Mouse (Mus musculus) liver, embryonic 13.5 days (tissue): Measurements from ENCODE around the gene Zfp54. TPM values are rescaled to one million over a fixed set of nuclear protein-coding genes. Genes with fewer than 3 reads are reported as not detected.
"Not testable (repeated sequence)": the region's sequence is repeated elsewhere in the genome, so short reads cannot be mapped to it uniquely, and the experiment has no call there.

ENCODE experiments used
- ATAC-seq: fragments of 200-750 bp; cut with Nextera tagmentation; 2 replicates; pipeline ENCODE4 v1.8.0; 2017; ENCODE audit warnings: low read depth, mild to moderate bottlenecking, moderate number of reproducible peaks, moderate library complexity
- DNase-seq: peaks from one replicate; pipeline ENCODE4 v3.0.0; 2022
- H3K27ac ChIP-seq: fragments of 300-500 bp; sonication (generic); 2 replicates; pipeline ENCODE4 v1.5.1; 2015; ENCODE audit warnings: moderate library complexity, mild to moderate bottlenecking, inconsistent platforms
- H3K27me3 ChIP-seq: fragments of 300-500 bp; sonication (generic); 2 replicates; pipeline ENCODE4 v1.6.1; 2015; ENCODE audit warnings: mild to moderate bottlenecking, inconsistent platforms
- H3K36me3 ChIP-seq: fragments of 300-500 bp; sonication (generic); 2 replicates; pipeline ENCODE4 v1.6.1; 2015; ENCODE audit warnings: mild to moderate bottlenecking, inconsistent platforms
- H3K4me1 ChIP-seq: fragments of 300-500 bp; sonication (generic); replicated peaks from 2 replicates; pipeline ENCODE4 v1.6.1; 2015; ENCODE audit warnings: inconsistent platforms
- H3K4me2 ChIP-seq: fragments of 300-500 bp; sonication (generic); 2 replicates; pipeline ENCODE4 v1.6.1; 2015; ENCODE audit warnings: inconsistent platforms, mild to moderate bottlenecking, moderate library complexity
- H3K4me3 ChIP-seq: fragments of 300-500 bp; sonication (generic); replicated peaks from 2 replicates; pipeline ENCODE4 v1.5.1; 2015; ENCODE audit warnings: mild to moderate bottlenecking, inconsistent platforms
- H3K9ac ChIP-seq: fragments of 300-500 bp; sonication (generic); 2 replicates; pipeline ENCODE4 v1.6.1; 2015; ENCODE audit warnings: mild to moderate bottlenecking, inconsistent platforms
- H3K9me3 ChIP-seq: fragments of 300-500 bp; sonication (generic); replicated peaks from 2 replicates; pipeline ENCODE4 v1.6.1; 2016; ENCODE audit warnings: inconsistent platforms
- WGBS: fragments of 180-500 bp; shearing (Covaris S2); methylation state at CpG from one replicate; pipeline ENCODE4 v1.1.7; 2015; ENCODE audit not compliant: insufficient replicate concordance; 5-methylcytosine and 5-hydroxymethylcytosine counted together
- polyA plus RNA-seq: library from polyadenylated mRNA; unstranded; fragments of >200 nt; fragmentation: Nextera tagmentation; extraction: Ambion mirVana; gene quantifications from 2 replicates; pipeline ENCODE4 v1.2.1, GENCODE M21; 2015

Gene Zfp54
- polyA plus RNA-seq, 1 experiment from 2014 or later = 2.1 TPM

DNA sequence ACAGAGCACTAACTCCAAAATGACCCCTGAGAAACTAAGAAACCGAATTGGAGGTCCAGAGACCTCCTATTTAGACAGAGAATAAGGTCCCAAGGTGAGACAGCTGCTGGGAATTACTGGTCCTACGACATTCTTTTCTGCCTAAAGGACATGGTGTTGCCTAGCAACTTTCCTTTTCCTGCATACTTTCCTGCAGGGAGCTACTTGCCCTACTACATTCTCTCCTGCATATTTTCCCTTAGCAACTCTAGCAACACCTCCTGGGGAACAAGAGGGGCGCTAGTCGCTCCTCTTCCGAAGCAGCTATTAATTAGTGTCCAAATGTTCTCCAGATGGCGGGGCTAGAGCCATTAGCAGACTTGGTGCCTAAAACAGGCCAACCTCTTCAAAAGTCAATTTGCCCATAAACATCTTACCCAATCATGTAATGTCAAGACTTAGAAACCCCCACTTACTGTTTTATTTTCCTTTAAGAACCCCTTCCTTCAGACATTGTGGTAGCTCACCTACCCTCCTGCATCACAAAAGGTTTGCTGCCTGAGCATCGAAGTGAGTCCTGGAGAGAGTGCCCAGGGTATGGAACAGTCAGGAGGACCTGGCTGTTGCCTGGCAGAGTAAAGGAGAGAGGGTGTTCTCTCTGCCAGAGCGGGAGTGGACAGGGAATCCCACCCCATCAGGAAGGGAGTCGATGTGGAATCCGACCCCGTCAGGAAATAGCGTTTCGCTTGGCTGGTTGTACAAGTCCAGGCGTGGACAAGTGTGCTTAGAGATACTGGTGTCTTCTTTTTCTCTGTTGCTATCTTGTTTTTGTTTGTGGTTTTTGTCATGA, 50.5 kb downstream of the Zfp54 start:
- H3K4me3 ChIP-seq = no peak overlapping the region
- peaks cover 28% of the 10 kb centered on the region for H3K4me1 ChIP-seq
- ATAC-seq (peak; percentile 21; the same call in 1 of the 2 replicates), DNase-seq (no peak)
- H3K36me3 ChIP-seq = no peaks in the 10 kb centered on the region
- no peaks in the 10 kb centered on the region for H3K27me3 ChIP-seq
- H3K9me3 ChIP-seq = no peaks in the 10 kb centered on the region
- peak overlapping the region; percentile 49 for H3K4me2 ChIP-seq
- 29% methylated on average over 14 of the region's 14 CpGs for WGBS
- H3K27ac ChIP-seq = peak overlapping the region; percentile 23; the same call in 1 of the 2 replicates
- H3K9ac ChIP-seq = no peak overlapping the region

DNA sequence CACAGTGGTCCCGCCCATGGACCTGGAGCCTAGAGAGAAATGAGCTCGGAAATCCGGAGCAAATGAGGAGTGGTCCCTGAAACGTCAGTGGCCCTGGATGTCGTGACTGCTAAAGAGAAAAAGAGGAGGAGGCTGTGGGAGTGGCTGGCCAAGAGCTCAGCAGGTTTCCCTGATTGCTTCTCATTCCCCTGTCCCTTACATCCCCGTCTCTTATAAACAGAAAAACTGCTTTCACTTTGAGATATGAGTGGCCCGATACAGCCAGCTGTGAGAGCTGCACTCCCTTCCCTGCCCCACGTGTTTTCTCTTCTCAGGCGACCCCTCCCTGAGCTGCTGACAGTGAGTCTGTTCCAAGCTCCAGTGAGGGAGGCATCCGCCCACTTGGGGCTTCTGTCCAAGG, 51.7 kb downstream of the Zfp54 start:
- H3K9ac ChIP-seq, H3K27me3 ChIP-seq, H3K9me3 ChIP-seq, ATAC-seq, DNase-seq, H3K27ac ChIP-seq, H3K36me3 ChIP-seq: not testable (repeated sequence)
- WGBS = 0% methylated on average over 10 of the region's 10 CpGs
- Histone ChIP-seq H3K4me3 (peak overlapping the region; percentile 31; the same call in 1 of the 2 replicates), H3K4me2 (peak overlapping the region; percentile 57), H3K4me1 (peaks cover 28% of the 10 kb centered on the region)

DNA sequence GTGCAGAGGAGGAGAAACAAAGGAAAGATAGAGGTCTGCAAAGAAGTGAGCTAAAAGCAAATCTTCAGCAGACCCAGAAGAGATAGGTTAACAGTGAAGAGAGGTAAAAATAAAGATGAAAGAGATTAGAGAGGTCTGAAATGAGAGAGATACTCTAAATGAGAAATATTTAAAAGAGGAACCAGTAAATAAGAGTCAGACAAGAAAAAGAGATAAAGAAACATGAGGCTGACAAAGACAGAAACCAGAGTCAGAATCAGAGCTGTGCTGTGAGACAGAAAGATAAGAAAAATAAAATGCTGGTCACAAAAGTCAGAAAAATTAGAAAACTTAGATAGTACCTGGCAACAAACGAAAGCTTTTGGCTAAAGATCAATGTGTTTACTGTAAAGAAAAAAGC, 52.3 kb downstream of the Zfp54 start:
- WGBS = 13% methylated on average over 1 of the region's 1 CpGs
- H3K36me3 ChIP-seq, H3K27ac ChIP-seq: not testable (repeated sequence)

DNA sequence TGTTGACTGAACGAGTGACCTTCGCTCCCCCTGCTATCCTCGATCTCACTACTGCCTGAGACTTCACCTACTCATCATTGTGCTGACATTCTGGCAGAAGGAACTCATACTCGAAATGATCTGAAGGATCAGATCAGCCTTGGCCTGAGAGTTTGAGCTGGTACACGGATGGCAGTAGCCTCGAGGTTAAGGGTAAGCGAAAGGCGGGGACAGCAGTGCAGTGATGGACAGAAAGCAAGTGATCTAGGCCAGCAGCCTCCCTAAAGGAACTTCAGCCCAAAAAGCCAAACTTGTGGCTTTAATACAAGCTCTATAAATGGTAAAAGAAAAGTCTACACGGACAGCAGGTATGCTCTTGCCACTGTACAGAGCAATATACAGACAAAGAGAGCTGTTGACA, 53.3 kb downstream of the Zfp54 start:
- 52% methylated on average over 4 of the region's 9 CpGs for WGBS
- H3K9me3 ChIP-seq, H3K36me3 ChIP-seq, ATAC-seq, H3K27me3 ChIP-seq, H3K4me2 ChIP-seq, H3K4me3 ChIP-seq, H3K9ac ChIP-seq, H3K27ac ChIP-seq, DNase-seq: not testable (repeated sequence)
- peaks cover 26% of the 10 kb centered on the region for H3K4me1 ChIP-seq

More for the DNA sequence above, 52.3 kb downstream of the Zfp54 start:
- not testable (repeated sequence) for H3K9me3 ChIP-seq, H3K4me3 ChIP-seq, H3K27me3 ChIP-seq, H3K4me2 ChIP-seq, ATAC-seq, H3K9ac ChIP-seq, DNase-seq
- peaks cover 28% of the 10 kb centered on the region for H3K4me1 ChIP-seq

DNA sequence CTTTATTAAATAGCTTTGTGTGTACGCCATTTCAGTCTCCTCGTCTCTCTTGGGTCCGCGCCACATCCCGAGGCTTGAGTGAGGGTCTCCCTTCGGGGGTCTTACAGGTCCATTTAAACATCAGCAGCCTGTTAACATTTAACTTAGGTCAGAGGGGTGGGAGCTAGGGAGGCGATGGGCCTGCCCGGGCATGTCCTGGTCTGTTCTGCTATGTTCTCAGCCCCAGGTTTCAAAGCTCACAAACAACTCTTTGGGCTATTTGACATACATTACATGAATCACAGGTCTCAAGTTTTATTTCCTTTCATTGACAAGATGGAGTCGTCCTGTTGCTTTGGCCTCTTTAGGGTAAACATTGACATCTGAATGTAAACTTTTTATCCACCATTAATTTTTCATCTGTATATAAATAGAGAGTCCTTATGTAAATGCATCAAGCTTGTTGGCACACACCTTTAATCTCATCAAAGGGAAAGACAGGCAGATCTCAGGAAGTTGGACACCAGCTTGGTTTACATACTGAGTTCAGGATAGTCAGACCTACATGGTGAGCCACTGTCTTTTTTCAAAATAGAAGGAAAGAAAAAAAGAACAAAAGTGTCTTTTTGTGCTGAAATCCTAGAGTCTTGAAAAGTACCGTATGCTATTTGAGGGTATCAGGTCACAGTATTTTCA, 55.2 kb downstream of the Zfp54 start:
- not testable (repeated sequence) for H3K27ac ChIP-seq, H3K4me1 ChIP-seq, H3K36me3 ChIP-seq, H3K9ac ChIP-seq, ATAC-seq, H3K4me2 ChIP-seq, H3K4me3 ChIP-seq, H3K27me3 ChIP-seq, H3K9me3 ChIP-seq, DNase-seq
- WGBS = 52% methylated on average over 9 of the region's 10 CpGs

Other genes starting within 250 kb of the Zfp54 start
- gene Vmn1r234, start 197.1 kb upstream of the Zfp54 start, polyA plus RNA-seq = not detected in 2 replicates
- not detected in 2 replicates for gene Vmn1r235, start 166.8 kb upstream of the Zfp54 start, polyA plus RNA-seq
- gene Vmn1r236, start 140.3 kb upstream of the Zfp54 start, polyA plus RNA-seq = not detected in 2 replicates
- not detected in 2 replicates for gene Vmn1r237, start 111.4 kb upstream of the Zfp54 start, polyA plus RNA-seq
- 0.68 and 1.1 TPM in 2 replicates for gene Zfp677, start 39.5 kb upstream of the Zfp54 start, polyA plus RNA-seq
- 6.5 and 7.8 TPM in 2 replicates for gene Zfp51, start 27.1 kb downstream of the Zfp54 start, polyA plus RNA-seq
- gene Zfp53, start 65.8 kb downstream of the Zfp54 start, polyA plus RNA-seq = 3.2 and 5.2 TPM in 2 replicates
- gene Zfp52, start 112.3 kb downstream of the Zfp54 start, polyA plus RNA-seq = 0.92 and 1.5 TPM in 2 replicates
- 5.8 and 7.1 TPM in 2 replicates for gene Zfp948, start 143.8 kb downstream of the Zfp54 start, polyA plus RNA-seq
- gene Zfp983, start 227.4 kb downstream of the Zfp54 start, polyA plus RNA-seq = 1.1 and 1.3 TPM in 2 replicates